Mouse (Mus musculus) layer of hippocampus, adult 18-20 months (tissue): ENCODE results near the gene Gm5797. TPM values are rescaled to one million over a fixed set of nuclear protein-coding genes. Genes with fewer than 3 reads are reported as not detected.
A peak's percentile ranks its signal among the peaks of the same experiment; 100 is the strongest.
"Not testable (repeated sequence)": the region's sequence is repeated elsewhere in the genome, so short reads cannot be mapped to it uniquely, and the experiment has no call there.

Experiments used
- DNase-seq, 2 experiments: peaks; one replicate each; pipeline ENCODE4 v3.0.0; 2022; ENCODE audit warnings: low spot score in 2 of 2
- long read RNA-seq: library from polyadenylated mRNA; stranded (forward); transcript quantifications from one replicate; pipeline ENCODE4 v2.0.0, GENCODE M21; 2021
- total RNA-seq, 2 experiments: library from RNA; stranded (reverse); gene quantifications; 2 replicates each; pipeline ENCODE4 v1.2.3; 2021

Gene Gm5797
- total RNA-seq = not detected
- long read RNA-seq = 0 reads

DNA sequence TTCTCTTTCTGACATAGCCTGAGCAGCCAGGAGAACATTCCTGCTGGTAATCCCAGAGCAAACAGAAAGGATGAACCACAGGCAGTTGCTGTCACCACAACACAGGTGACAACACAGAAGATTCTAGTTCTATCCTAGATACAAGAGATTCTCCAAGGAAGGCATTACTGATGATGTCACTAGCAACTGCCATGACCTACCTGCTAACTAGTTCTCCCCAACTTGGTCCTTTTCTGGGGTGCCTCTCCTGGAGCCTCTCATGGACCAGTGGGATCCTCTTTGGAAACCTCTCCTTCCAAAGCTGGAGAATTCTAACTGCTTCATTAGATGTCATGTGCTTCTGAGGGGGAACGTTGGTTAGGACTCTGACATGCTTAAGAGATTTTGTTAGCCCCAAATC, at the start of gene Gm5797:
Gene Gm5797 (minus strand): TSS at position 101 of the 400 bp plus-strand sequence.
- DNase-seq = not testable (repeated sequence)

DNA sequence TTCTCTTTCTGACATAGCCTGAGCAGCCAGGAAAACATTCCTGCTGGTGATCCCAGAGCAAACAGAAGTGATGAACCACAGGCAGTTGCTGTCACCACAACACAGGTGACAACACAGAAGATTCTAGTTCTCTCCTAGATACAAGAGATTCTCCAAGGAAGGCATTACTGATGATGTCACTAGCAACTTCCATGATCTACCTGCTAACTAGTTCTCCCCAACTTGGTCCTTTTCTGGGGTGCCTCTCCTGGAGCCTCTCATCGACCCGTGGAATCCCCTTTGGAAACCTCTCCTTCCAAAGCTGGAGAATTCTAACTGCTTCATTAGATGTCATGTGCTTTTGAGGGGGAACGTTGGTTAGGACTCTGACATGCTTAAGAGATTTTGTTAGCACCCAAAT, 32.8 kb upstream of the Gm5797 start, which contains the start of gene Gm8374:
Gene Gm8374 (minus strand): TSS at position 101 of the 400 bp plus-strand sequence.
- DNase-seq = not testable (repeated sequence)

GRCm38 (mm10) chr14:7315093-7315492, 17.1 kb downstream of the Gm5797 start:
- DNase-seq = peak in 1 of 2 experiments; percentile 1

GRCm38 (mm10) chr14:7314661-7315060, 17.5 kb downstream of the Gm5797 start, which contains the start of gene Gm3739:
TSS of gene Gm3739 (minus strand) at chr14:7315049.
- not testable (repeated sequence) for DNase-seq

Other genes with a start within 250 kb of the Gm5797 start
- gene Gm3696, start 231.8 kb downstream of the Gm5797 start, total RNA-seq = 1 to 10 TPM; 3.2 to 4.1 TPM
- not detected for gene Gm6676, start 207.0 kb downstream of the Gm5797 start, total RNA-seq
- gene Gm3512, start 157.9 kb downstream of the Gm5797 start, total RNA-seq = 1 to 10 TPM in 1 of 2 experiments, under 1 TPM in 1; 0.79 to 1.9 TPM
- gene Gm16434, start 137.9 kb downstream of the Gm5797 start, total RNA-seq = not detected
- not detected for gene Gm3727, start 67.7 kb downstream of the Gm5797 start, total RNA-seq
- gene Gm3739, start 17.3 kb downstream of the Gm5797 start, total RNA-seq = under 1 TPM; 0.40 to 0.41 TPM
- gene Gm8374, start 32.7 kb upstream of the Gm5797 start, total RNA-seq = not detected
- under 1 TPM in 1 of 2 experiments, not detected in 1; 0.23 TPM for gene Gm3755, start 118.5 kb upstream of the Gm5797 start, total RNA-seq
- gene Gm3752, start 151.4 kb upstream of the Gm5797 start, total RNA-seq = not detected
- 1 to 10 TPM; 7.1 to 8.7 TPM for gene Gm3558, start 236.2 kb upstream of the Gm5797 start, total RNA-seq